Mouse (Mus musculus) frontal cortex, postnatal 25 days (tissue): ENCODE measurements at regions not wholly inside any gene's neighbourhood (a gene's known extent, or its start where the extent isn't known, plus 50 kb on each side); places are given as distances from the start of the nearest gene placed in this dataset.

Source experiments
- DNase-seq, 2 experiments: peaks; one replicate each; pipeline ENCODE4 v3.0.0; 2022; ENCODE audit warnings: low spot score in 2 of 2

GRCm38 (mm10) chr8:30797341-30797740, 2631.2 kb upstream of the 5930422O12Rik start:
- DNase-seq = no peak

GRCm38 (mm10) chr8:30817028-30817427, 2611.5 kb upstream of the 5930422O12Rik start:
- DNase-seq = no peak

DNA sequence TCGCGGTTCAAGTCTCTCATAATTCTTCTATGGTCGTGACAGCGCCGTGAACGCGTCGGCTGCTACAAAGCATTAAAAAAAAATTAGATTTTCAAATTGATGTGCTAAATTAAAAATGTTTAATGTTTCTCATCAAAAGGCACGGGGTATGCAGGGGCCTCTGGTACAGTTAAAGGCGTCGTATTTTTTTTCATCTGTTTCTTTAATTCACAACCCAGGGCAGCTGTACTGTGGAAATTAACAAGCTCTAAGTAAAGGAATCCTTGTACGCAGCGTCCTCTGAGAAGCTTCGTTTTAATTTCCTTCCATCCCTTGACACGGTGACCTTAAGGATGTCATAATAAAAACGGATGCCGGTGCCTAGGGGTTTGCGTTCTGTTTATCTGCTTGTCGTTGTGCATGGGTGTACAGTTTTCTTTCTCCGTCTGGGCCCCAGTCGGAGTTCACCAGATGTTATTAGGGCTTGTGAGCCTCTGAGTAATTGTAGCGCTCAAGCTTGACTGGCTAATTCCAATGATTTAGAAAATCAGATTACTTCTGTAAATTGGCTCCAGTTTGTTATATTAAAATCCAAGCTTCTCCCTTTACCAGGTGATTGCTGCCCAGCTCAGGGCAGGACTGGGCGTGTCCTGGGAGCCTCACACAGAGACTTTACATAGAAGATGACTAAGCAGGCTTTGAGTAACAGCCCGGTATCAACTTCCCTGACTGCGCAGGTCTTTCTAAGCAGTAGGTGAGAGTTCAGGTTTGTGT, 2605.5 kb upstream of the 5930422O12Rik start:
- DNase-seq = no peak

GRCm38 (mm10) chr8:30823588-30823938, 2604.9 kb upstream of the 5930422O12Rik start:
- DNase-seq = no peak

DNA sequence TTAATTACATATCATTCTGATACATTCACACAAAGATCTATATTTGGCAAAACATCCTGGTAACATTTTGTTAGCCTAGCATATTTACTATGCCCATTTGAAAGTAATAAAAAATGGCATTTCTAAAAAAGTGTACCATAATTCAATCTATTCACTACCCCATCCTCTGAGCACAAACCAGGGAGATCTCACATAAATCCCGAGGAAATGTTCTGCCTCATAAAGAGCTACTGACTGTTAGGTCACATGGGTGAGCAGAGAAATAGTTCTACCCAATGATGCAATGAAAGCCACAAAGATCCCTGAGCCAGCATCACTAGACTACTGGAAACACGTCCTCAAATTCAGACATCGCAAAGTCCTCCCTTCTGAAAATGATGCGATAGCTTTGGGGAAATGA, 2602.5 kb upstream of the 5930422O12Rik start:
- DNase-seq = no peak

DNA sequence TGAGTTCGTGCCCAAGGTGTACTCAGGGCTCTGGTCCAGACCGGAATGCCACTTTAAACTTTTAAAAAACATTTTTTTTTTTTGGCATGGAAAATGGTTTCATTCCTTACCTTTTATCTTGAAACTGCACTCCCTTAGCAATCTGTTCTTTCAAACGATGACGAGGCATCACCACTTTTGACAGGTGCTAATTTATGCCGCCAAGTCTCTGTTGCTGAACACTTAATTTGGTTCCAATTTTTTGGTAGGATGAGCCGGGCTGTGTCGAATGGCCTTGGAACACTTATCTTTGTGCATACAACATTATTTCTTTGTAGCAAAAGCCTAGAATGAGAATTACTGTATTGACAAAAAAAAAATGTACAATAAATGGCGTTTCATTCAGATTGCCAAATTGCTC, 2590.5 kb upstream of the 5930422O12Rik start:
- no peak for DNase-seq

DNA sequence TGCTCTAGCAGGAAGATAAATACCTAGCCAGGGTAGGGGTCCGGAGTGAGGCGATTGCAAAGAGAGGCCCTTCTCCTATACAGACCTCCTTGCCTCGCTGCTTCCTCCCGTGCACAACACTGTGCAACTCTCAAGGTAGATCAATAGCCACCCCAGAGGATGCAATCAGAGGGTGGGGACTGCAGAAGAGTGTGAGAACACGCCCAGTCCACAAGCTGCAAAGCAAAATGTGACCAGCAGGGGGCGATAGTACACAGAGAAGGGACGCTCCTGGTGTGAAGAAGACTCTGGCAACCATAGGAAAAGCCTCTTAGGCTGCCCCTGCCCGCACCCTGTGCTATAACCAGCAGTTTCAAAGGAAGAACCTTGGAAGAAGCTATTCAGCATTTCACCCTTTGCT, 2588.4 kb upstream of the 5930422O12Rik start:
- peak; percentile 66 to 75 for DNase-seq

- DNase-seq = no peak
Observed at GRCm38 (mm10) chr8:30863017-30863416, 2565.5 kb upstream of the 5930422O12Rik start.

GRCm38 (mm10) chr8:30906044-30906695, 2522.3 kb upstream of the 5930422O12Rik start:
- DNase-seq = no peak

DNA sequence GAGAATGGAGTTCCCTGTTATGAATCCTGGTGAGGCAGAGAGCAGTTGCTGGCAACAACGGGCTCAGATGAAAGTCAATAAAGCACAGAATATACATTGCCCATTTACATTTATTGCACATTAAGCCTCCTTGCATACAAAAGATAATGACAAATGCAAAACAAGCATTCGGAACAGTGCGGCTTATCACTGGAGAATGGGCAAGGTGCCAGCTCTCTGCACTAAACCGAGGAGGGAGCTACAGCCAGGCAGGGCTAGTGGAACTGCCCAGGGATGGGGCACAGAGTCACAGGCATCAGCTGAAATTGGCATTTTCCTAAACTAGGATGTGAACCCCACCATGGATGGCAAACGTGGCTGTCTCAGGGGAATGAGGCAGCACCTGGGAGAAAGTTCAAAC, 2514.8 kb upstream of the 5930422O12Rik start:
- DNase-seq = no peak

- DNase-seq = no peak
Observed at GRCm38 (mm10) chr8:30915127-30915526, 2513.4 kb upstream of the 5930422O12Rik start.

DNA sequence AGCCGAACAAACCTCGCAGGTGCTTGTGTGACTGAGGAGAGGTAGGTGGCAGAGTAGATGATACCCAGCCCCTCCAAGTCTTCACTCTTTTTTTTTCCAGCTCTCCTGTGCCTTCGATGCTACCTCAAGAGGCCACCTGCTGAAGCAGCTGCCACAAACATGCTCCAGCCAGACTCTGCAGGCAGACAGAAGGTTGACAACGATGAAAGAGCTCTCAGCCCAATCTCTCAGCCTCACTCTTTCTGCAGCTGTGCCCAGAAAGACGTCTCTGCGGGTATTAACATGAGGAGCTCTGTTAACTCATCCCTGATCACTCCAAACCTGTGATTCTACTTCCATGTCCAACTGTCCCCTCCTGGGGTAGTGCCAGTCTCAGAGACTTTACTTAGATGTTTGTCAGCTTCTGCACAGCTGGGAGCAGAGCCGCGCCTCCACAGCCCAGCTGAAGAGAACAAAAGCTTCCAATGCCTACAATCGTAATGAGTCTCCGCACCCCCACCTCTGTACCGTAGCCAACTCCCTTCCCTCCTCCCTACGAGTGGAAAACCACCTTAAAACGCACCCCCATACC, 2512.8 kb upstream of the 5930422O12Rik start:
- DNase-seq = peak; percentile 9 to 16

DNA sequence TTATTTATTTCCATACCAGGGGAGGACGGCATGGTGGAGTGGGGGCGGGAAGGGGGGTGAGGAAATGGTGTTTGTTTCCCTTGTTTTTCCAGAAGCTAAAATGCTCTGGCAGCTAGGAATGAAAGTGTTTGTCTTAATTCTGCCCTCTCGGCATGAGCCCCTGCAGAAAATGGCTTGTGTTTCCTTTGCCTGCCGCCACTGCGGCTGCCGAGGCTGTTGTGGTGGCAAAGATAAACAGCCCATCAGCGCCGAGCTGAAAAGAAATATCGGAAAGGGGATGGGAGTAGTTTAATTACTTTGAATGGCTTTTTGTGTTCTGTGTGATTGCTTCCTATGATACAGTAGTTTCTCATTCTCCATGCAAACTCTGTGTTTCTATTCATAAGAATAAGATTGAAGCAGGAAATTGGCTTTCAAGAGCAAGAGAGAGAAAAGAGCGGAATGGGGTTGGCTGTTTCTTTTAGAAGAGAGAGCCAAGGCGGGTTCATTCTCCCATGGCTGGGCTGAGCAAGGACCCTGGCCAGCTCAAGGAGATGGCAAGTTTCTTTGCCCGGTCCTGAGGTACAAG, 2512.2 kb upstream of the 5930422O12Rik start:
- no peak for DNase-seq

DNA sequence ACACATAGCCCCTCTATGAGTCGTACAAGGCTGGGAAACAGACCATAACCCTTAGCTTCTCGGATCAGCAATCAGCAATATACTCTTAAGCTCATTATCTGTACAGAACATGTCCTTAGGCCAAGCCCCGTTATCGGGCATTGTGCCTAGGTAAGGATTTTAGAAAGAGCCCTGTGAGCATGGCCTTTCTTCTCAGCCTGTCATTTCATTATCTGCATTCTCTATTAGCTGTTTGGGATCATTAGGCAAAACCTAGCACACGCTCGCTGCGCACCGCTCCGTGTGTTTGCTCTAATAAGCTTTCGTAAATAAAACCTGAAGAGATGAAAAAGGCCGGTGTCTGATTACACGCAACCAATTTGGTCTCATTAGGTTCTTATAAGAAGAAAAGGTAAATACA, 2507.1 kb upstream of the 5930422O12Rik start:
- DNase-seq = no peak

DNA sequence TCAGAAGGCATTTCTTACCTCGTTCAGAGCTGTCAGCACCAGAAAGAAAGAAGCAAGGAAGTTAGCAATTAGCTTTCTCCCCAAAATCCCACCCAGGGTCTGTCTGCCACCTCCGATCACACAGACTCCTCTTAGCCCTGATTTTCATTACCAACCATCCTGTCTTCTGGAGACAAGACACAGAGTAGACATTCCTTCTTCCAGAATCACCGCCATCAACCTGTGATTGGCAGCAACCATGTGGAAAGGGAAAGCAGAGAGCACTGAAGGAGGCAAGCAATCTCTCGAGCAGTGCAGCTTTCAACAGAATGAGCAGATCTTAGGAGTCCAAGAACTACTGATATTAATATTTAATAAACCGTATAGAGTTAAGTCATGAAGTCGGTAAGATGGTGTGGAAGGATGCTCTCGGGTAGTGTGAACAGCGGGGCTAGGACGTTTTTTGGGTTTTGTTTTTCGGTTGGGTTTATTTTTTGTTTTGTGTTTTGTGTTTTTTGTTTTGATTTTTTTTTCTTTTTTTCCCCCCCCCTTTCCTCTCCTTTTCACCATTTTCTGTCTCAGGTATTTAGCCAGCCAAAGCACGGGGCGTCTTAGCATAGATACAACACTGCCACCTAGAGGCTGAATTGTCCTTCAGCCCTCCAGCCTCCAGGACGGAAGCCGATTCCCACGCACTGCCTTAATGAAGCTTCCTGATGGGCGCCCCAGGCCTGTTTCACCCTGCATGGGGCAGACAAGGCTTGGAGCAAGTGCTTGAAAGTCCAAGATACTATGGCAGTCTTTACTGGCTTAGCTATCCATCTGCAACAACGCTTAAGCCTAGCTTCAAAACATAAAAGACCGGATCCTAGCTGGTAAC, 2505.0 kb upstream of the 5930422O12Rik start:
- DNase-seq = peak; percentile 54 to 63

DNA sequence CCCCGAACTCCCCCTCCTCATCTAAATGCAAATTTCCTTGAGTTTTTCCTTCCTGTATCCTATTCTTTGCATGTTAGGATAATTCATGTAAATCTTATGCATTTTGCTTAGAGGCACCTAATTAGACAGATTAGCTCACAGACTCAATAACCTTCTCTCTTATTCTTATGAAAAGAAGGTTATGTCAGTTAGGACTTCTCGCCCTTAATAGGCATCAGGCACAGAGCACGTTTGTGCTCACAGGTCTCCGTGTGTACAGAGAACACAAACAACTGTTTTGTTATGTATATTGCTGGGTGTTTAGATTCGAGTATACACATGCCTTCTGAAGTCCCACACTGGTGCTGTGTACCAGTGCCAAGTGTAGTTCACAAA, 2504.4 kb upstream of the 5930422O12Rik start:
- DNase-seq = no peak

GRCm38 (mm10) chr8:30924656-30925055, 2503.9 kb upstream of the 5930422O12Rik start:
- DNase-seq = no peak

- no peak for DNase-seq
Observed at GRCm38 (mm10) chr8:30937449-30938075, 2490.9 kb upstream of the 5930422O12Rik start.

DNA sequence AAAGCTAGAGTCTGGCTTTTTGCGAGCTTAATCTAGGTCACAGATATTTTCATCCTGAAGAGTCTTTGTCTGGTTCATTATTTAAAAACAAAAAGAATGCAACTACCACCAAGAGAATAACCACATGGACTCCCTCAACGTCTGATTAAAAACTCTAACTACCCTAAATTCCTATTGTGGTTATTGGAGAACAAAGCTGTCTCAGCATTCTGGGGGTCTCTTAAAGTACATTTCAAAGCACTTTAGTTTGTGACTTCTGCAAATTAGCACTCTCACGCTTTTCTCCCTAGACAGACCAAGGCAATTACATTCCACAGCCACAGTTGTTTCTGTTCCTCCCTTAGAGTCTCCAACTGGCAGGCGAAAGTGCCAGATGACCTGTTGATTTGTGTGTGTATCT, 2487.6 kb upstream of the 5930422O12Rik start:
- DNase-seq = no peak

GRCm38 (mm10) chr8:30941511-30942175, 2486.9 kb upstream of the 5930422O12Rik start:
- DNase-seq = no peak
